Mouse (Mus musculus) lung, postnatal 0 days (tissue): ENCODE data around the gene Ppp1r32.

Experiments
- CTCF ChIP-seq: IDR thresholded peaks from 2 replicates; pipeline ENCODE4 v1.5.1; 2016; ENCODE audit warnings: antibody characterized with exemption, mild to moderate bottlenecking
- EP300 ChIP-seq: IDR thresholded peaks from 2 replicates; pipeline ENCODE4 v1.6.1; 2016; ENCODE audit warnings: antibody characterized with exemption, mild to moderate bottlenecking, control low read depth

GRCm38 (mm10) chr19:10431841-10432240 lies 50.9 kb downstream of the Ppp1r32 start:
- no peak for TF ChIP-seq CTCF
- no peak for TF ChIP-seq EP300
